Mouse (Mus musculus): ENCODE measurements around the gene Grik1. TPM values are rescaled to one million over a fixed set of nuclear protein-coding genes. Genes with fewer than 3 reads are reported as not detected.

The Grik1 gene
- 34.5 and 39.0 TPM in 2 replicates for polyA plus RNA-seq (2015; fragmentation: Nextera tagmentation; extraction: Ambion mirVana)

- Histone ChIP-seq H3K27me3 (peaks cover 4% of the 10 kb centered on the region; the same call in 1 of the 2 replicates), H3K27ac (replicated peaks) (peak within 1 kb of the TSS; percentile 66), H3K4me2 (peak within 1 kb of the TSS; percentile 75), H3K9ac (peak within 1 kb of the TSS; percentile 51), H3K4me3 (peak within 1 kb of the TSS; percentile 52), H3K36me3 (no peaks in the 10 kb centered on the region), H3K4me1 (replicated peaks) (peaks cover 14% of the 10 kb centered on the region), H3K9me3 (no peaks in the 10 kb centered on the region)
- under 1% methylated on average over 26 of the region's 27 CpGs for WGBS
- peak; percentile 92 for ATAC-seq (ENCODE audit: low FRiP score, low read depth)
Measured at GRCm38 (mm10) chr16:88290132-88290772, at the start of gene Grik1. Grik1 (minus strand) TSS chr16:88290265.

DNA sequence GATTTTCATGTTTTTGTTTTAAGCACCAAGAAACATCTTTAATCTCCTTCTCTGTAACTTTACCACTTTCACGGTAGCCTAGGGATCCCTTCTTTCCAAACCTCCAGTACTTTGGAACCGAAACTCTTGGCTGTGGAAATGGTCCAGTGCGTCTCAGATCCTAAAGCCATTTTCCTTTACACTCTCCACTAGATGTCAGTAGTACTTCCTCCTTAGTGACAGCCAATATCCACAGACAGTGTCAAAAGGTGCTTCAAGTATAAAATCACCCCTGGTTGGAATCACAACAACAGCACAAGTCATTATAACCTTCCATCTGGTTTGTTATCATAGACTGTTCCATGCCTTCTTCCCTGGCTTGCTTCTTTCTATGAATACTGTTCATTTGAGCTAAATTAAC, 4.1 kb upstream of the Grik1 start:
- H3K36me3 ChIP-seq, result no peaks in the 10 kb centered on the region
- WGBS, result 59% methylated on average over 3 of the region's 3 CpGs
- no peak overlapping the region for H3K4me2 ChIP-seq
- H3K4me1 ChIP-seq (replicated peaks), result peaks cover 8% of the 10 kb centered on the region
- H3K9me3 ChIP-seq, result no peaks in the 10 kb centered on the region
- H3K9ac ChIP-seq, result no peak overlapping the region
- no peak for ATAC-seq (ENCODE audit: low FRiP score, low read depth)
- no peak overlapping the region for H3K27ac ChIP-seq (replicated peaks)
- no peak overlapping the region for H3K4me3 ChIP-seq
- H3K27me3 ChIP-seq, result no peaks in the 10 kb centered on the region

DNA sequence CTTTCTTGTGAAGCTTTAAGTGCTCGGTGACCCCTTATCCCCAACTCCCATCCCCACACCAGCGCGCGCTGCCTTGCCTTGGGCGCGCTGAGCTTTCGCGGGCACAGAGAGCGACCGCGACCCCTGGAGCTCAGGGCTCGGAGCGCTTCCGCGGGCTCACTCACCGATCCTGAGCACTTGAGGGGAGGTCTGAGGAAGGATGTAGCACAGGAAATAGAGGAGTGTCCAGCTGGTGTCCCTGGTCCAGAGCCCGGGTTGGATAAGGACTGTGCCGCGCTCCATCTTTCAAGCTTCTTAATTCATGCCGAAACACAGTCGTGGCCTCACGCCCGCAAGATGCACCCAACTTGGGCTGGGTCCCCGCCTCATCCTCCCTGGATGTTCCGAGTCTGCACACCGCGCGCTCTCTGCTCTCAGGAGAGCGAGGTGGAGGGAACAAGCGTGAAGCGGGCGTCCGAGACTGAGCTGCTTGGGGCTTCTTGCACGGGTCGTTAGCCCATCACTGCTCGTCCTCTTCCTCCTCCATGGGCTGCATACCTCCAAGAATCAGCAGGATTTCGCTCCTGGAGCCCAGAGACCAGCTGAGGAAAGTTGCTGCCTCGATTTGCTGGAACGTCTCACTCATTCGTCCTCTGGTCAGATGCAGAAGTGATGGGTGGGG, 514 bp downstream of the Grik1 start:
- H3K4me3 ChIP-seq, result peak overlapping the region; percentile 52
- peak overlapping the region; percentile 75 for H3K4me2 ChIP-seq
- WGBS, result under 1% methylated on average over 40 of the region's 40 CpGs
- H3K9me3 ChIP-seq, result no peaks in the 10 kb centered on the region
- peak overlapping the region; percentile 51 for H3K9ac ChIP-seq
- peak; percentile 74 for ATAC-seq (ENCODE audit: low FRiP score, low read depth)
- peaks cover 4% of the 10 kb centered on the region; the same call in 1 of the 2 replicates for H3K27me3 ChIP-seq
- H3K4me1 ChIP-seq (replicated peaks), result peaks cover 14% of the 10 kb centered on the region
- H3K27ac ChIP-seq (replicated peaks), result peak overlapping the region; percentile 66
- no peaks in the 10 kb centered on the region for H3K36me3 ChIP-seq

DNA sequence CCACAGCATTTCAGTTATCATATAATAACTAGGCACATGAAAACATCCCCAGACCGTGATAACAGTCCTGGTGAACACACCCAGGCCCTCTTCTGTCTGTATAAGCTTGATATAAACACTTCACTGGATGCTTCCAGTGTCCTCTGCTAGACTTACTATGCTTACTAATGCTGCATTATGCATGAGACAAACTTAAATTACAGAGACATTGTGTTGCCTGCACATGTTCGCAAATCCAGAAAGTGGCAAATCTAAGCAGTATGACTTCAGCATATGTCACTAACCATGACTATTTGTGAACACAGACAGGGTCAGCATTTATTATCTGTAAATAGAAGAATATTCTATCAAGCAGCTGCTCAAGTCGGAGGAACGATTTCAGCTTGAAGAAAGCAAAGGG, 31.7 kb downstream of the Grik1 start:
- no peak for ATAC-seq (ENCODE audit: low FRiP score, low read depth)
- no peak overlapping the region for H3K4me2 ChIP-seq
- H3K4me3 ChIP-seq, result no peak overlapping the region
- H3K4me1 ChIP-seq (replicated peaks), result 0 out of 2 replicates have a peak, but pooled peaks cover 5% of the 10 kb centered on the region
- no peak overlapping the region for H3K27ac ChIP-seq (replicated peaks)
- 72% methylated on average over 4 of the region's 4 CpGs for WGBS
- H3K36me3 ChIP-seq, result no peaks in the 10 kb centered on the region
- no peak overlapping the region for H3K9ac ChIP-seq
- no peaks in the 10 kb centered on the region for H3K9me3 ChIP-seq
- no peaks in the 10 kb centered on the region for H3K27me3 ChIP-seq

DNA sequence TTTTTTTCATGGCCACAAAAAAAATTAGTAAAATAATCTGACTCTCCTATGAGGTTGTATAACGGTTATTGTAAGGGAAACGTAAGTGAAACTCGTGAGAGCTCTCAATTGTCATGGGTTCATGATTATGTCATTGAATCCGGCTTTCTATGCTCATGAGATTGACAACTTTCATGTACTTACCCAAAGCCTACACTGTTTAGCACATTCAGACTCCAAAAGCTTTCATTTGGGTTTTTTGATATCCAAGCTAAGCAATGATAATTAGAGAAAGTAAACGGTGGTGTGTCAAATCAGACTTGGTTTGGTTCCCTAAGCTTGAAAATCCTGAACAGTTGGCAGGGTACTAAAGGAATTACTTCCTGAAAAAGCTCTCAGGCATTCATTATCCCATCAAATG, 33.0 kb downstream of the Grik1 start:
- Histone ChIP-seq H3K27ac (replicated peaks) (no peak overlapping the region), H3K36me3 (no peaks in the 10 kb centered on the region), H3K4me2 (no peak overlapping the region), H3K9me3 (no peaks in the 10 kb centered on the region), H3K4me1 (replicated peaks) (0 out of 2 replicates have a peak, but pooled peaks cover 5% of the 10 kb centered on the region), H3K9ac (no peak overlapping the region), H3K4me3 (no peak overlapping the region), H3K27me3 (no peaks in the 10 kb centered on the region)
- ATAC-seq (ENCODE audit: low FRiP score, low read depth), result no peak
- 69% methylated on average over 5 of the region's 5 CpGs for WGBS

- WGBS, result 75% methylated on average over 3 of the region's 3 CpGs
- ATAC-seq (ENCODE audit: low FRiP score, low read depth), result peak; percentile 42; the same call in 1 of the 2 replicates
Measured at GRCm38 (mm10) chr16:88256101-88256500, 34.0 kb downstream of the Grik1 start.

GRCm38 (mm10) chr16:88252676-88253075, 37.4 kb downstream of the Grik1 start:
- no peak overlapping the region for H3K9ac ChIP-seq
- H3K4me2 ChIP-seq, result no peak overlapping the region
- H3K27ac ChIP-seq (replicated peaks), result no peak overlapping the region
- 73% methylated on average over 2 of the region's 2 CpGs for WGBS
- no peak for ATAC-seq (ENCODE audit: low FRiP score, low read depth)
- no peaks in the 10 kb centered on the region for H3K4me1 ChIP-seq (replicated peaks)
- no peaks in the 10 kb centered on the region for H3K36me3 ChIP-seq
- no peaks in the 10 kb centered on the region for H3K27me3 ChIP-seq
- H3K4me3 ChIP-seq, result no peak overlapping the region
- H3K9me3 ChIP-seq, result no peaks in the 10 kb centered on the region

More at GRCm38 (mm10) chr16:88256101-88256500, 34.0 kb downstream of the Grik1 start:
- Histone ChIP-seq H3K9me3 (no peaks in the 10 kb centered on the region), H3K9ac (no peak overlapping the region), H3K4me3 (no peak overlapping the region), H3K27ac (replicated peaks) (no peak overlapping the region), H3K4me2 (no peak overlapping the region), H3K36me3 (no peaks in the 10 kb centered on the region), H3K27me3 (no peaks in the 10 kb centered on the region), H3K4me1 (replicated peaks) (0 out of 2 replicates have a peak, but pooled peaks cover 5% of the 10 kb centered on the region)

GRCm38 (mm10) chr16:88251049-88251448, 39.0 kb downstream of the Grik1 start:
- H3K4me2 ChIP-seq, result no peak overlapping the region
- no peaks in the 10 kb centered on the region for H3K36me3 ChIP-seq
- no peak overlapping the region for H3K4me3 ChIP-seq
- H3K9ac ChIP-seq, result no peak overlapping the region
- ATAC-seq (ENCODE audit: low FRiP score, low read depth), result no peak
- H3K27me3 ChIP-seq, result no peaks in the 10 kb centered on the region
- no peak overlapping the region for H3K27ac ChIP-seq (replicated peaks)
- H3K9me3 ChIP-seq, result no peaks in the 10 kb centered on the region
- WGBS, result 80% methylated on average over 5 of the region's 5 CpGs
- H3K4me1 ChIP-seq (replicated peaks), result no peaks in the 10 kb centered on the region

DNA sequence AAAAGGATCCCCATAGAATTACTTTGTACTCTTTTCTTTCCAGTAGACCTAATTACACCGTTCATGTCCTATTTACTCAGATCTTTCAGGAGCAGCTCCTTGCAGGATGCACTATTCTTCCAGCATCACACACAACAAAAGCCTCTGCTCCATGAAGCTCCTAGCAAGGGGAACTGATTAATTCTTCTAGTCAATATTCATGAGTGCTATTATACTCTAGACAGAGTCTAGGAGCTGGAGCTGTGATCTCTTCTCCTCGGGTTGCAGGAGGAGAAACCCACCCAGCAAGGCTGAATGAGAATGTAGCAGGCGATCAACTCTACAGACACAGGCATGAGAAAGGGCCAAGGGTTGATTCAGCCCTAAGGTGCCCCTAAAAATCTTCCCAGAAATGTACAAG, 40.2 kb downstream of the Grik1 start:
- Histone ChIP-seq H3K9me3 (no peaks in the 10 kb centered on the region), H3K36me3 (no peaks in the 10 kb centered on the region), H3K4me3 (no peak overlapping the region), H3K27me3 (no peaks in the 10 kb centered on the region), H3K27ac (replicated peaks) (no peak overlapping the region), H3K4me1 (replicated peaks) (no peaks in the 10 kb centered on the region), H3K9ac (no peak overlapping the region), H3K4me2 (no peak overlapping the region)
- 19% methylated on average over 3 of the region's 3 CpGs for WGBS
- ATAC-seq (ENCODE audit: low FRiP score, low read depth), result no peak

DNA sequence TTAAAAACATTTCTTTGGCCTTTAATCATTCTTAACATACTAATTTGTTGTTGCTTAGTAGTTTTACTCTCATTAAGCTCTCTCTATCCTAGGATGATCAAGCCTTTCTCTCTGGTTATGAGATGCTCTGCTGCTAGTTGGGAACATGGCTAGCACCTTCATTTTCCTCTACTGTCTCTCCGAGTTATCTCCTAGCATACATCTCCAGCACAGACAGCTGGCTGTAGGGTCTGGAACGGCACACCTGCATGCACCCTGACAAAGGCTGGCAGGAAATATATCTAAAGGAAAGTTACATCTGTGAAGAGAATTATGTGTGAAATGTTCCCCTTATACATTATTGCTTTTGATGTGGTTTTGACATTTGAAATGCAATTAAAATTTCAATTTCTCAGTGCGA, 42.5 kb downstream of the Grik1 start:
- 82% methylated on average over 3 of the region's 3 CpGs for whole genome bisulfite sequencing
- H3K27ac ChIP-seq (replicated peaks), result no peak overlapping the region
- ATAC-seq (ENCODE audit: low FRiP score, low read depth), result no peak
- no peak overlapping the region for H3K4me2 ChIP-seq
- H3K4me3 ChIP-seq, result no peak overlapping the region
- no peaks in the 10 kb centered on the region for H3K36me3 ChIP-seq
- H3K9me3 ChIP-seq, result no peaks in the 10 kb centered on the region
- no peak overlapping the region for H3K9ac ChIP-seq
- no peaks in the 10 kb centered on the region for H3K4me1 ChIP-seq (replicated peaks)
- H3K27me3 ChIP-seq, result no peaks in the 10 kb centered on the region

- H3K27me3 ChIP-seq, result no peaks in the 10 kb centered on the region
- 0 out of 2 replicates have a peak, but pooled peaks have one; percentile 54 for ATAC-seq (ENCODE audit: low FRiP score, low read depth)
- no peak overlapping the region for H3K4me2 ChIP-seq
- H3K36me3 ChIP-seq, result no peaks in the 10 kb centered on the region
- H3K9ac ChIP-seq, result no peak overlapping the region
- no peak overlapping the region for H3K4me3 ChIP-seq
- WGBS, result 71% methylated on average over 4 of the region's 4 CpGs
- H3K4me1 ChIP-seq (replicated peaks), result no peaks in the 10 kb centered on the region
- no peak overlapping the region for H3K27ac ChIP-seq (replicated peaks)
- H3K9me3 ChIP-seq, result no peaks in the 10 kb centered on the region
Measured at GRCm38 (mm10) chr16:88244658-88245057, 45.4 kb downstream of the Grik1 start.

DNA sequence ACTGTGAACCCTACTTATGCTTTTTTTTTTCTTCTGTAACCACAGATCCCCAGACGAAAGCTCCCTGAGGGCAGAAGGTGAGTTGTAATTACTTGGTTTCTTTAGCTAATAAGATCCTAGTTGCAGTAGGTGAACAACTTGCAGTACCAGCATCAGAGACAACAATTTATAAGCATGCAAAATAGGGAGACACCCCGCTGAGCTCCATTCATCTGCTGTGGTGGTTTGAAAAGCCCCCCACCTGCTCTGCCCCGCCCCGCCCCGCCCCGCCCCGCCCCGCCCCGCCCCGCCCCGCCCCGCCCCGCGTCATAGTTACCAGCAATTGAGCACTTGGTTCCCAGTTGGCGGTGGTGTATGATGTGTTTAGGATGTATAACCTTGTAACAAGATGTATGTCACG, 64.4 kb downstream of the Grik1 start:
- Histone ChIP-seq H3K4me1 (replicated peaks) (no peaks in the 10 kb centered on the region), H3K27me3 (no peaks in the 10 kb centered on the region), H3K9me3 (no peaks in the 10 kb centered on the region), H3K9ac (no peak overlapping the region), H3K4me3 (no peak overlapping the region), H3K36me3 (no peaks in the 10 kb centered on the region), H3K4me2 (no peak overlapping the region), H3K27ac (replicated peaks) (no peak overlapping the region)
- ATAC-seq (ENCODE audit: low FRiP score, low read depth), result no peak
- 53% methylated on average over 15 of the region's 16 CpGs for WGBS

Data from hindbrain, embryonic 15.5 days (tissue).